Mouse (Mus musculus): Measurements from ENCODE around the gene Midn. TPM values are rescaled to one million over a fixed set of nuclear protein-coding genes. Genes with fewer than 3 reads are reported as not detected.

The Midn gene
- polyA plus RNA-seq, 1 experiment = 70.1 TPM

GRCm38 (mm10) chr10:80139975-80140665, 8.0 kb upstream of the Midn start:
- TF ChIP-seq CTCF (IDR thresholded peaks at IDR 0.05; ENCODE audit: control insufficient read depth, insufficient read depth, insufficient replicate concordance, low read depth, low read length) (no peak), POLR2A (IDR thresholded peaks at IDR 0.05; ENCODE audit: control insufficient read depth, low read depth, low read length) (no peak)
- Histone ChIP-seq H3K36me3 (ENCODE audit: control insufficient read depth, insufficient read depth, low read length) (peaks cover 4% of the 10 kb centered on the region; the same call in 1 of the 2 replicates), H3K4me1 (ENCODE audit: control insufficient read depth, insufficient read depth, low read length) (peaks cover 42% of the 10 kb centered on the region), H3K27ac (ENCODE audit: control insufficient read depth, insufficient read depth, low read depth, low read length) (no peak overlapping the region), H3K27me3 (ENCODE audit: control insufficient read depth, insufficient read depth, low read length) (no peaks in the 10 kb centered on the region), H3K4me3 (ENCODE audit: control insufficient read depth, low read depth, low read length) (no peak overlapping the region)

- H3K4me3 ChIP-seq (ENCODE audit: control insufficient read depth, low read depth, low read length) = peak within 1 kb of the TSS; percentile 81
- TF ChIP-seq POLR2A (IDR thresholded peaks at IDR 0.05; ENCODE audit: control insufficient read depth, low read depth, low read length) = no peak
- TF ChIP-seq CTCF (IDR thresholded peaks at IDR 0.05; ENCODE audit: control insufficient read depth, insufficient read depth, insufficient replicate concordance, low read depth, low read length) = no peak
- peaks cover 43% of the 10 kb centered on the region for H3K4me1 ChIP-seq (ENCODE audit: control insufficient read depth, insufficient read depth, low read length)
- peak within 1 kb of the TSS; percentile 85 for H3K27ac ChIP-seq (ENCODE audit: control insufficient read depth, insufficient read depth, low read depth, low read length)
- no peaks in the 10 kb centered on the region for H3K27me3 ChIP-seq (ENCODE audit: control insufficient read depth, insufficient read depth, low read length)
- H3K36me3 ChIP-seq (ENCODE audit: control insufficient read depth, insufficient read depth, low read length) = peaks cover 4% of the 10 kb centered on the region; the same call in 1 of the 2 replicates
Measured at GRCm38 (mm10) chr10:80140666-80141035, 7.4 kb upstream of the Midn start, which contains the start of gene Cbarp. TSS of gene Cbarp (minus strand) at chr10:80140835.

GRCm38 (mm10) chr10:80141243-80141642, 6.8 kb upstream of the Midn start:
- H3K27ac ChIP-seq (ENCODE audit: control insufficient read depth, insufficient read depth, low read depth, low read length) = peak overlapping the region; percentile 85
- peaks cover 47% of the 10 kb centered on the region for H3K4me1 ChIP-seq (ENCODE audit: control insufficient read depth, insufficient read depth, low read length)
- peak; percentile 43; the same call in 1 of the 2 replicates for TF ChIP-seq CTCF (IDR thresholded peaks at IDR 0.05; ENCODE audit: control insufficient read depth, insufficient read depth, insufficient replicate concordance, low read depth, low read length)
- TF ChIP-seq POLR2A (IDR thresholded peaks at IDR 0.05; ENCODE audit: control insufficient read depth, low read depth, low read length) = peak; percentile 14; the same call in 1 of the 2 replicates
- H3K27me3 ChIP-seq (ENCODE audit: control insufficient read depth, insufficient read depth, low read length) = no peaks in the 10 kb centered on the region
- peaks cover 4% of the 10 kb centered on the region; the same call in 1 of the 2 replicates for H3K36me3 ChIP-seq (ENCODE audit: control insufficient read depth, insufficient read depth, low read length)
- H3K4me3 ChIP-seq (ENCODE audit: control insufficient read depth, low read depth, low read length) = peak overlapping the region; percentile 81

GRCm38 (mm10) chr10:80141786-80142529, 6.1 kb upstream of the Midn start:
- peak overlapping the region; percentile 81 for H3K4me3 ChIP-seq (ENCODE audit: control insufficient read depth, low read depth, low read length)
- TF ChIP-seq POLR2A (IDR thresholded peaks at IDR 0.05; ENCODE audit: control insufficient read depth, low read depth, low read length) (peak; percentile 93), CTCF (IDR thresholded peaks at IDR 0.05; ENCODE audit: control insufficient read depth, insufficient read depth, insufficient replicate concordance, low read depth, low read length) (no peak)

GRCm38 (mm10) chr10:80142530-80142925, 5.5 kb upstream of the Midn start:
- no peak for TF ChIP-seq CTCF (IDR thresholded peaks at IDR 0.05; ENCODE audit: control insufficient read depth, insufficient read depth, insufficient replicate concordance, low read depth, low read length)
- TF ChIP-seq POLR2A (IDR thresholded peaks at IDR 0.05; ENCODE audit: control insufficient read depth, low read depth, low read length) = no peak
- peak overlapping the region; percentile 46 for H3K27ac ChIP-seq (ENCODE audit: control insufficient read depth, insufficient read depth, low read depth, low read length)
- H3K36me3 ChIP-seq (ENCODE audit: control insufficient read depth, insufficient read depth, low read length) = peaks cover 4% of the 10 kb centered on the region; the same call in 1 of the 2 replicates
- H3K4me3 ChIP-seq (ENCODE audit: control insufficient read depth, low read depth, low read length) = peak overlapping the region; percentile 81
- H3K27me3 ChIP-seq (ENCODE audit: control insufficient read depth, insufficient read depth, low read length) = no peaks in the 10 kb centered on the region
- H3K4me1 ChIP-seq (ENCODE audit: control insufficient read depth, insufficient read depth, low read length) = peaks cover 44% of the 10 kb centered on the region

More at GRCm38 (mm10) chr10:80141786-80142529, 6.1 kb upstream of the Midn start:
- Histone ChIP-seq H3K27ac (ENCODE audit: control insufficient read depth, insufficient read depth, low read depth, low read length) (peak overlapping the region; percentile 46), H3K27me3 (ENCODE audit: control insufficient read depth, insufficient read depth, low read length) (no peaks in the 10 kb centered on the region), H3K36me3 (ENCODE audit: control insufficient read depth, insufficient read depth, low read length) (peaks cover 4% of the 10 kb centered on the region; the same call in 1 of the 2 replicates), H3K4me1 (ENCODE audit: control insufficient read depth, insufficient read depth, low read length) (peaks cover 46% of the 10 kb centered on the region)

GRCm38 (mm10) chr10:80143664-80144063, 4.4 kb upstream of the Midn start:
- no peaks in the 10 kb centered on the region for H3K27me3 ChIP-seq (ENCODE audit: control insufficient read depth, insufficient read depth, low read length)
- no peak overlapping the region for H3K4me3 ChIP-seq (ENCODE audit: control insufficient read depth, low read depth, low read length)
- no peak for TF ChIP-seq POLR2A (IDR thresholded peaks at IDR 0.05; ENCODE audit: control insufficient read depth, low read depth, low read length)
- no peak for TF ChIP-seq CTCF (IDR thresholded peaks at IDR 0.05; ENCODE audit: control insufficient read depth, insufficient read depth, insufficient replicate concordance, low read depth, low read length)
- H3K36me3 ChIP-seq (ENCODE audit: control insufficient read depth, insufficient read depth, low read length) = peaks cover 4% of the 10 kb centered on the region; the same call in 1 of the 2 replicates
- peaks cover 44% of the 10 kb centered on the region for H3K4me1 ChIP-seq (ENCODE audit: control insufficient read depth, insufficient read depth, low read length)
- H3K27ac ChIP-seq (ENCODE audit: control insufficient read depth, insufficient read depth, low read depth, low read length) = no peak overlapping the region

- H3K27ac ChIP-seq (ENCODE audit: control insufficient read depth, insufficient read depth, low read depth, low read length) = no peak overlapping the region
- peaks cover 43% of the 10 kb centered on the region for H3K4me1 ChIP-seq (ENCODE audit: control insufficient read depth, insufficient read depth, low read length)
- no peak for TF ChIP-seq POLR2A (IDR thresholded peaks at IDR 0.05; ENCODE audit: control insufficient read depth, low read depth, low read length)
- TF ChIP-seq CTCF (IDR thresholded peaks at IDR 0.05; ENCODE audit: control insufficient read depth, insufficient read depth, insufficient replicate concordance, low read depth, low read length) = no peak
- no peaks in the 10 kb centered on the region for H3K27me3 ChIP-seq (ENCODE audit: control insufficient read depth, insufficient read depth, low read length)
- H3K36me3 ChIP-seq (ENCODE audit: control insufficient read depth, insufficient read depth, low read length) = peaks cover 4% of the 10 kb centered on the region; the same call in 1 of the 2 replicates
- no peak overlapping the region for H3K4me3 ChIP-seq (ENCODE audit: control insufficient read depth, low read depth, low read length)
Measured at GRCm38 (mm10) chr10:80144159-80144558, 3.9 kb upstream of the Midn start.

All from testis, adult 2 months (tissue).